Mouse (Mus musculus) heart, postnatal 0 days (tissue): ENCODE data around the gene Tlr6.

Source experiments
- CTCF ChIP-seq: IDR thresholded peaks from 2 replicates; pipeline ENCODE4 v1.5.1; 2016; ENCODE audit warnings: antibody characterized with exemption, control low read depth, low read depth
- EP300 ChIP-seq: IDR thresholded peaks from 2 replicates; pipeline ENCODE4 v1.6.1; 2016; ENCODE audit warnings: antibody characterized with exemption, low read depth

- TF ChIP-seq CTCF = no peak
- no peak for TF ChIP-seq EP300
Measured at GRCm38 (mm10) chr5:64995408-64995807, 35.5 kb upstream of the Tlr6 start.
